Mouse (Mus musculus): ENCODE data around the gene Map3k7. TPM values are rescaled to one million over a fixed set of nuclear protein-coding genes. Genes with fewer than 3 reads are reported as not detected.

Map3k7 gene
- total and polyA plus RNA-seq, 3 experiments = 31.2 to 54.2 TPM; not detected in 1

DNA sequence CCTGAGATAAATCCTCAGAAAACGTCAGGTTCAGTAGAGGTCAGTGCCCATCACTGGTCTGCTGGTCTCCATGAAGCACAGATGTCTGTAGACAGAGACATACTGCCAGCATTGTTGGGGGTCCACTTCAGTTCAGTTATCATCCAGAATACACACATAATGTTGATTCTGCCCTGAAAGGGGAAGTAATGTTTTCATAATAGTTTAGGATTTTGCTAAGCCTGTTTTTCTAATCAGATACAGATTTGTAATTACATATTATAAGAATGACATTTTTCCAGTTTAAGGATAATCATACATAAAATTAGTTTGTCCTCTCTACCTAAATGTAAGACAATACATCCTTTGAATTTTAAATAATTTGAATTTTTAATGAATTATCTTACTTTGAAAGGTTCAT lies 30.0 kb downstream of the Map3k7 start:
- TF ChIP-seq USF2 (IDR thresholded peaks at IDR 0.05; ENCODE audit: borderline replicate concordance in 1 of 2, insufficient read depth in 1 of 2, low read depth in 1 of 2, low read length in 2 of 2) (no peak), EP300 (IDR thresholded peaks at IDR 0.05; ENCODE audit: low read depth in 1 of 2, low read length in 2 of 2) (peak; percentile 18 to 37; a peak in 2 of 4 replicates), TCF12 (IDR thresholded peaks at IDR 0.05; ENCODE audit: low read depth, low read length) (0 out of 2 replicates have a peak, but pooled peaks have one; percentile 16), ZMIZ1 (IDR thresholded peaks at IDR 0.05; ENCODE audit: low read depth, low read length) (no peak), RCOR1 (IDR thresholded peaks at IDR 0.05; ENCODE audit: low read depth, low read length) (peak; percentile 91), GATA1 (IDR thresholded peaks at IDR 0.05; ENCODE audit: low read depth, low read length) (peak; percentile 45; the same call in 1 of the 2 replicates)
- Histone ChIP-seq H3K27ac (ENCODE audit: control insufficient read depth, low read depth, low read length) (no peak overlapping the region), H3K4me1 (ENCODE audit: control insufficient read depth in 1 of 2, insufficient read depth in 2 of 2, low read length in 2 of 2) (peaks cover 0 to 5% of the 10 kb centered on the region in 2 experiments; a peak in 2 of 4 replicates), H3K79me2 (ENCODE audit: control insufficient read depth, insufficient read depth, low read length, poor library complexity) (no peaks in the 10 kb centered on the region), H3K4me3 (ENCODE audit: control insufficient read depth in 1 of 2, insufficient read depth in 1 of 2, low read depth in 2 of 2, low read length in 2 of 2) (no peak overlapping the region), H3K27me3 (ENCODE audit: control insufficient read depth in 1 of 2, insufficient read depth in 2 of 2, low read length in 2 of 2) (no peaks in the 10 kb centered on the region), H3K9ac (ENCODE audit: control insufficient read depth, low read depth, low read length, poor library complexity, severe bottlenecking) (no peak overlapping the region), H3K36me3 (ENCODE audit: control insufficient read depth in 1 of 2, insufficient read depth in 2 of 2, low read length in 2 of 2) (peaks cover 8 to 10% of the 10 kb centered on the region in 2 experiments), H3K9me3 (replicated peaks; ENCODE audit: insufficient read depth, low read length) (no peaks in the 10 kb centered on the region)
- no peak for DNase-seq (ENCODE audit: low read depth, low spot score)

DNA sequence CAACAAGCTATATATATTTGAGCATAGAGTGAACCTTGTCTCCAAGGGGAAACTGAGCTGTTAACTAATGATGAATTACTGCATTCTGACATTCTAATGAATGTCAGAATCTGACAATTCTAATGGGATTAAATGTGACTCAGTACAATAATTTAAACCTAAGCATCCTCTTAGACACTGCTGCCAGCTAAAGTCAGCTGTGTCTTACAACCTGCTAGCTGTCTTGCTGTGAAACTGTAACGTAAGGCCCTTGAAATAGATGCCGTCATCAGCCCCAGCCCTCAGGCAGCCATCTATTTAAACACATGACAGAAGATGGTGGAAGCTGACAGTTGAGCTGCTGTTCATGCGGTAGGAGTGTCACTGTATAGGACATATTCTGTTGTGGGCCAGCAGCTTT lies 37.6 kb downstream of the Map3k7 start:
- H3K27me3 ChIP-seq (ENCODE audit: control insufficient read depth in 1 of 2, insufficient read depth in 2 of 2, low read length in 2 of 2) = no peaks in the 10 kb centered on the region
- peaks cover 14 to 32% of the 10 kb centered on the region in 2 experiments for H3K4me1 ChIP-seq (ENCODE audit: control insufficient read depth in 1 of 2, insufficient read depth in 2 of 2, low read length in 2 of 2)
- H3K27ac ChIP-seq (ENCODE audit: control insufficient read depth, low read depth, low read length) = no peak overlapping the region
- H3K79me2 ChIP-seq (ENCODE audit: control insufficient read depth, insufficient read depth, low read length, poor library complexity) = no peaks in the 10 kb centered on the region
- H3K4me3 ChIP-seq (ENCODE audit: control insufficient read depth in 1 of 2, insufficient read depth in 1 of 2, low read depth in 2 of 2, low read length in 2 of 2) = no peak overlapping the region
- H3K9me3 ChIP-seq (replicated peaks; ENCODE audit: insufficient read depth, low read length) = no peaks in the 10 kb centered on the region
- peaks cover 13 to 34% of the 10 kb centered on the region in 2 experiments for H3K36me3 ChIP-seq (ENCODE audit: control insufficient read depth in 1 of 2, insufficient read depth in 2 of 2, low read length in 2 of 2)
- DNase-seq (ENCODE audit: low read depth, low spot score) = no peak
- TF ChIP-seq ELF1 (IDR thresholded peaks at IDR 0.05; ENCODE audit: low read depth, low read length) (no peak), ZMIZ1 (IDR thresholded peaks at IDR 0.05; ENCODE audit: low read depth, low read length) (no peak), CTCF (IDR thresholded peaks at IDR 0.05 in 2 of 3, conservative IDR thresholded peaks at IDR 0.05 in 1 of 3; ENCODE audit: control insufficient read depth in 1 of 3, insufficient read depth in 1 of 3, low read depth in 2 of 3, low read length in 3 of 3, poor library complexity in 1 of 3, severe bottlenecking in 1 of 3) (no peak), E2F4 (IDR thresholded peaks at IDR 0.05; ENCODE audit: borderline replicate concordance, low read depth, low read length) (no peak), TCF12 (IDR thresholded peaks at IDR 0.05; ENCODE audit: low read depth, low read length) (no peak)
- H3K9ac ChIP-seq (ENCODE audit: control insufficient read depth, low read depth, low read length, poor library complexity, severe bottlenecking) = no peak overlapping the region

DNA sequence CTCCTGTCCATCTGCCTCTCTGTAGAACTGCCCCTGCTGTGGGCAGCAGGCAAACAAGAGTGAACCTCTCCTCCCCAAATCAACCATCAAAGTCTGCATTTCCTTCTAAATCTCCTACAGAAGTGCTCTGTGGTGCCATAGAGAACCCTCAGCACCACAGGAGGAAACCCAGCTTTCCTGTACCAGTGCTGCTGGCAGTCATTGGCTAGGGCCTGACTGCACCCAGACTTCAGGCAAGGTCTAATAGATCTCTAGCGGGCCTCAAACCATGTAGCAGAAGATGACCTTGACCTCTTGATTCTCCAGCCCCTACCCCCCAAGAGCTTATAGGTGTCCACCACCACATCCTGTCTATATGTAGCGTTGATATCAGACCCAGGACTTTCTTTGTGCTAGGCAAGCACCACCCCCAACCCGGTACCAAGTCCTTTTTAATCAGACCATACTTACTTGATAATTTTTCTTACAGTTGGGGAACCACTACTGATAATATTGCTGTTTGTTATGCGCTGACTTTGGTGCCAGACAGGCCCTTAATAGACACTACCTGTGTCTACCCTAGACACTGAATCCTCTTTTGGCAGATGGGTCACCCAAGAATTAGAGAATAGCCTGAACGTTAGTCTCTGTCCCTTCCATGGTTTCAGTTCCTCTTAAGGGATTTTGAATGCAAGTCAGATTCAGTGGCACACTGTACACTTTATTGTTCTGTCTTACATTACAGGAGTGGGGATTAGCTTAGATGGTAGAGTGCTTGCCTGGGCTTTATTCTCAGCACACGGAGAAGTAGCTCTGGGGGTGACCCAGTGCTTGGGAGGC lies 41.1 kb downstream of the Map3k7 start:
- H3K27me3 ChIP-seq (ENCODE audit: control insufficient read depth in 1 of 2, insufficient read depth in 2 of 2, low read length in 2 of 2) = no peaks in the 10 kb centered on the region
- peaks cover 15 to 29% of the 10 kb centered on the region in 2 experiments for H3K36me3 ChIP-seq (ENCODE audit: control insufficient read depth in 1 of 2, insufficient read depth in 2 of 2, low read length in 2 of 2)
- H3K9ac ChIP-seq (ENCODE audit: control insufficient read depth, low read depth, low read length, poor library complexity, severe bottlenecking) = peak overlapping the region; percentile 28; the same call in 1 of the 2 replicates
- peak; percentile 63 for DNase-seq (ENCODE audit: low read depth, low spot score)
- H3K79me2 ChIP-seq (ENCODE audit: control insufficient read depth, insufficient read depth, low read length, poor library complexity) = no peaks in the 10 kb centered on the region
- peak; percentile 78 for TF ChIP-seq MYB (IDR thresholded peaks at IDR 0.05; ENCODE audit: low read depth, low read length)
- no peak for TF ChIP-seq CHD2 (IDR thresholded peaks at IDR 0.05; ENCODE audit: low read length)
- no peak for TF ChIP-seq RAD21 (IDR thresholded peaks at IDR 0.05; ENCODE audit: low read depth, low read length)
- peak; percentile 70 to 89 for TF ChIP-seq EP300 (IDR thresholded peaks at IDR 0.05; ENCODE audit: low read depth in 1 of 2, low read length in 2 of 2)
- TF ChIP-seq POLR2AphosphoS2 (IDR thresholded peaks at IDR 0.05; ENCODE audit: low read length) = no peak
- peak; percentile 56; the same call in 1 of the 2 replicates for TF ChIP-seq ETS1 (IDR thresholded peaks at IDR 0.05; ENCODE audit: low read depth, low read length)
- TF ChIP-seq RCOR1 (IDR thresholded peaks at IDR 0.05; ENCODE audit: low read depth, low read length) = no peak
- no peak for TF ChIP-seq ZC3H11A (IDR thresholded peaks at IDR 0.05; ENCODE audit: low read depth, low read length)
- peak; percentile 62 for TF ChIP-seq TCF12 (IDR thresholded peaks at IDR 0.05; ENCODE audit: low read depth, low read length)
- TF ChIP-seq GATA1 (IDR thresholded peaks at IDR 0.05; ENCODE audit: low read depth, low read length) = peak; percentile 67; the same call in 1 of the 2 replicates
- TF ChIP-seq MAX (IDR thresholded peaks at IDR 0.05; ENCODE audit: low read length) = no peak
- no peaks in the 10 kb centered on the region for H3K9me3 ChIP-seq (replicated peaks; ENCODE audit: insufficient read depth, low read length)
- H3K4me1 ChIP-seq (ENCODE audit: control insufficient read depth in 1 of 2, insufficient read depth in 2 of 2, low read length in 2 of 2) = peaks cover 14 to 32% of the 10 kb centered on the region in 2 experiments
- no peak overlapping the region for H3K4me3 ChIP-seq (ENCODE audit: control insufficient read depth in 1 of 2, insufficient read depth in 1 of 2, low read depth in 2 of 2, low read length in 2 of 2)
- peak overlapping the region; percentile 85 for H3K27ac ChIP-seq (ENCODE audit: control insufficient read depth, low read depth, low read length)
